Comparison of ENCODE assay signal across 9 mouse cellular contexts in the genomic region with DNA sequence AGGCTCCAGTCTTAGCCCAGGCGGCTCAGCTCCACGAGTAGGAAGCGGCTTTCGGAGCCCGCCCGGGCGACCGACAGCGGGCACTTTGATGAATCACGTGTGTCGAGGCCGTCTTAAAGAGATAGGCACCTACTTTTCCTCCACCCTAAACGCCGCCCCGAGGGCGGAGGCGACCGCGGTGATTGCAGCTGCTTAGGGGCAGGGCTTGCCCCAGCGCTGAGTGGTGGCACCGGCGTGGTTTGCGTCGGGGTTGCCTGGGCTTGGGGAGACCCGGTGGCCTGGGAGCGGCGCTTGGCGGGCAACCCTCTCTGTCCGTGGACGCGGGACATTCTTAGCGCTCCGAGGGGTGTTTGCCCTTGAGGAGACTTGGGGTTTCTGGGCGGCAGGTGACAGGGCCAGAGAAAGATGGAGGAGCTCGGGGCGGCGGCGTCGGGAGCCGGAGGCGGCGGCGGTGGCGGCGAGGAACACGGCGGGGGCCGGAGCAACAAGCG. TPM values are rescaled to one million over a fixed set of nuclear protein-coding genes. Genes with fewer than 3 reads are reported as not detected.
A peak's percentile ranks its signal among the peaks of the same experiment; 100 is the strongest.
DNase-seq lines count a peak whose midpoint lies in the region; ATAC-seq and TF ChIP-seq lines count a peak whose summit lies in the region.
"Had no signal": no experiment of that assay in that cellular context is flagged by ENCODE, and none has a peak within 500 bp of the region (broad histone marks: within the 10 kb centered on the region; RNA-seq: fewer than 3 reads in every experiment).

A gene (plus strand): TSS at position 172 of the 491 bp plus-strand sequence.

- H3K27me3 ChIP-seq in heart, embryonic 10.5 days (ENCODE audit: insufficient read depth, poor library complexity, severe bottlenecking): no peaks in the 10 kb centered on the region
- no peaks in the 10 kb centered on the region for H3K27me3 ChIP-seq in kidney, embryonic 14.5 days (ENCODE audit: control insufficient read depth, insufficient read depth, low read length)
- no peaks in the 10 kb centered on the region for H3K27me3 ChIP-seq in limb, embryonic 15.5 days
- no peaks in the 10 kb centered on the region for H3K27me3 ChIP-seq in midbrain, postnatal 0 days (ENCODE audit: insufficient read depth, low read length)
- H3K27me3 ChIP-seq: CH12.LX had no signal

- no peak for TF ChIP-seq CTCF in bone marrow macrophage, adult 2 months (IDR thresholded peaks at IDR 0.05; ENCODE audit: low read depth, low read length)
- no peak for TF ChIP-seq CTCF in embryonic fibroblast, embryonic 13.5 days (IDR thresholded peaks at IDR 0.05; ENCODE audit: borderline replicate concordance, insufficient read depth, low read length)
- TF ChIP-seq CTCF in midbrain, postnatal 0 days (IDR thresholded peaks at IDR 0.05): no peak

- no peak for TF ChIP-seq POLR2A in bone marrow macrophage, adult 2 months (IDR thresholded peaks at IDR 0.05; ENCODE audit: borderline replicate concordance, low read depth, low read length)
- peak; percentile 77 for TF ChIP-seq POLR2A in embryonic fibroblast, embryonic 13.5 days (IDR thresholded peaks at IDR 0.05; ENCODE audit: low read depth, low read length)

- H3K4me2 ChIP-seq in kidney, embryonic 14.5 days (replicated peaks; ENCODE audit: low read depth, low read length): peak within 1 kb of the TSS; percentile 45
- peak within 1 kb of the TSS; percentile 42 for H3K4me2 ChIP-seq in limb, embryonic 15.5 days
- peak within 1 kb of the TSS; percentile 40 for H3K4me2 ChIP-seq in midbrain, postnatal 0 days (ENCODE audit: low read depth, low read length, poor library complexity, severe bottlenecking)

- peak; percentile 94 for DNase-seq in 3134 (ENCODE audit: extremely low read depth, insufficient read length, low spot score)
- peak; percentile 87 for DNase-seq in heart, embryonic 10.5 days (ENCODE audit: low spot score)
- DNase-seq in midbrain, postnatal 0 days (ENCODE audit: low spot score): peak; percentile 73
- peak; percentile 27 to 75 for DNase-seq in spleen, postnatal 10 days (ENCODE audit: low spot score in 2 of 2)

- peaks cover 2% of the 10 kb centered on the region; the same call in 1 of the 2 replicates for H3K4me1 ChIP-seq in bone marrow macrophage, adult 2 months (ENCODE audit: control insufficient read depth, insufficient read depth, low read length)
- no peaks in the 10 kb centered on the region for H3K4me1 ChIP-seq in embryonic fibroblast, embryonic 13.5 days (ENCODE audit: control insufficient read depth, insufficient read depth, low read length)
- no peaks in the 10 kb centered on the region for H3K4me1 ChIP-seq in heart, embryonic 10.5 days
- H3K4me1 ChIP-seq in kidney, embryonic 14.5 days (ENCODE audit: control insufficient read depth, insufficient read depth, low read length): no peaks in the 10 kb centered on the region
- no peaks in the 10 kb centered on the region for H3K4me1 ChIP-seq in limb, embryonic 15.5 days
- no peaks in the 10 kb centered on the region for H3K4me1 ChIP-seq in midbrain, postnatal 0 days (ENCODE audit: insufficient read depth, low read length)

- peak within 1 kb of the TSS; percentile 81 for H3K27ac ChIP-seq in bone marrow macrophage, adult 2 months (ENCODE audit: insufficient read depth, low read depth, low read length)
- H3K27ac ChIP-seq in embryonic fibroblast, embryonic 13.5 days (ENCODE audit: insufficient read depth, low read length): peak within 1 kb of the TSS; percentile 35
- H3K27ac ChIP-seq in heart, embryonic 10.5 days: peak within 1 kb of the TSS; percentile 74
- no peak within 1 kb of the TSS for H3K27ac ChIP-seq in kidney, embryonic 14.5 days (ENCODE audit: low read depth, low read length)
- peak within 1 kb of the TSS; percentile 69 for H3K27ac ChIP-seq in limb, embryonic 15.5 days
- no peak within 1 kb of the TSS for H3K27ac ChIP-seq in midbrain, postnatal 0 days (ENCODE audit: low read depth, low read length)

- peak within 1 kb of the TSS; percentile 90 for H3K4me3 ChIP-seq in bone marrow macrophage, adult 2 months (ENCODE audit: insufficient read depth, low read length)
- peak within 1 kb of the TSS; percentile 86 for H3K4me3 ChIP-seq in embryonic fibroblast, embryonic 13.5 days (ENCODE audit: insufficient read depth, low read length)
- peak within 1 kb of the TSS; percentile 64 for H3K4me3 ChIP-seq in heart, embryonic 10.5 days
- peak within 1 kb of the TSS; percentile 52 for H3K4me3 ChIP-seq in kidney, embryonic 14.5 days (ENCODE audit: low read length)
- H3K4me3 ChIP-seq in limb, embryonic 15.5 days: peak within 1 kb of the TSS; percentile 57
- peak within 1 kb of the TSS; percentile 54 for H3K4me3 ChIP-seq in midbrain, postnatal 0 days (ENCODE audit: low read depth, low read length)

- 14% methylated on average over 48 of the region's 49 CpGs for WGBS in heart, embryonic 10.5 days
- 19% methylated on average over 49 of the region's 49 CpGs for WGBS in kidney, embryonic 14.5 days
- whole genome bisulfite sequencing in limb, embryonic 15.5 days: 22% methylated on average over 40 of the region's 49 CpGs
- 19% methylated on average over 49 of the region's 49 CpGs for WGBS in midbrain, postnatal 0 days

- H3K9me3 ChIP-seq in heart, embryonic 10.5 days: no peaks in the 10 kb centered on the region
- no peaks in the 10 kb centered on the region for H3K9me3 ChIP-seq in kidney, embryonic 14.5 days (ENCODE audit: control insufficient read depth, low read length)
- H3K9me3 ChIP-seq in limb, embryonic 15.5 days: no peaks in the 10 kb centered on the region
- no peaks in the 10 kb centered on the region for H3K9me3 ChIP-seq in midbrain, postnatal 0 days (ENCODE audit: low read length)

- peak; percentile 94 for ATAC-seq in kidney, embryonic 14.5 days (ENCODE audit: low FRiP score, low TSS enrichment)
- ATAC-seq in limb, embryonic 15.5 days (ENCODE audit: insufficient number of reproducible peaks, low FRiP score, low TSS enrichment, low read depth): peak; percentile 86
- ATAC-seq in midbrain, postnatal 0 days (ENCODE audit: low FRiP score): peak; percentile 87

- peak within 1 kb of the TSS; percentile 61 for H3K9ac ChIP-seq in kidney, embryonic 14.5 days (ENCODE audit: low read depth, low read length)
- peak within 1 kb of the TSS; percentile 45 for H3K9ac ChIP-seq in limb, embryonic 15.5 days
- H3K9ac ChIP-seq in midbrain, postnatal 0 days (replicated peaks; ENCODE audit: low read length, poor library complexity, severe bottlenecking): peak within 1 kb of the TSS; percentile 55

- H3K36me3 ChIP-seq in heart, embryonic 10.5 days: no peaks in the 10 kb centered on the region
- H3K36me3 ChIP-seq in kidney, embryonic 14.5 days (ENCODE audit: control insufficient read depth, insufficient read depth, low read length): no peaks in the 10 kb centered on the region
- H3K36me3 ChIP-seq in limb, embryonic 15.5 days: no peaks in the 10 kb centered on the region
- no peaks in the 10 kb centered on the region for H3K36me3 ChIP-seq in midbrain, postnatal 0 days (ENCODE audit: insufficient read depth, low read length)

RNA-seq across cellular contexts. Expression of the gene that starts here (rescaled TPM):
- polyA plus RNA-seq in bone marrow macrophage, adult 2 months (2012; ENCODE audit: insufficient read depth, insufficient read length, missing spikeins): 19.9 and 24.4 TPM in 2 replicates
- polyA plus RNA-seq in embryonic fibroblast, embryonic 13.5 days (2011; ENCODE audit: insufficient read length, low read depth, missing spikeins): 17.7 and 19.7 TPM in 2 replicates
- 4.4 and 5.0 TPM in 2 replicates for polyA plus RNA-seq in heart, embryonic 10.5 days (2016; fragmentation: Nextera tagmentation; extraction: Ambion mirVana)
- polyA plus RNA-seq in kidney, embryonic 14.5 days (2014; fragmentation: Nextera tagmentation; extraction: Ambion mirVana): 4.8 and 7.2 TPM in 2 replicates
- polyA plus RNA-seq in limb, embryonic 15.5 days (2015; fragmentation: Nextera tagmentation; extraction: Ambion mirVana): 5.6 TPM in 2 replicates
- total RNA-seq in midbrain, postnatal 0 days (2014; rRNA removed): 4.8 TPM in 2 replicates
- polyA plus RNA-seq in midbrain, postnatal 0 days (2015; fragmentation: Nextera tagmentation; extraction: Ambion mirVana): 2.9 and 3.9 TPM in 2 replicates
- total RNA-seq: CH12.LX had no signal

Comparison
In these comparisons a context has a peak if more than half of its experiments do, and no peak if none do; other contexts are left out.
1. H3K27ac ChIP-seq: peak in bone marrow macrophage, adult 2 months (single experiment), embryonic fibroblast, embryonic 13.5 days (single experiment), heart, embryonic 10.5 days (single experiment) and limb, embryonic 15.5 days (single experiment); none in kidney, embryonic 14.5 days (single experiment) and midbrain, postnatal 0 days (single experiment).
2. Peak in every context shown above with its lines, with median percentiles within 50 percentile points of each other: DNase-seq, H3K4me3 ChIP-seq, ATAC-seq, H3K4me2 ChIP-seq and H3K9ac ChIP-seq.